Mouse (Mus musculus) liver, adult 2 months (tissue): ENCODE measurements around the gene Klk4.

ENCODE experiments used
- CTCF ChIP-seq: fragments of 200-500 bp; IDR thresholded peaks from 2 replicates; pipeline ENCODE4 v1.5.1; 2011; ENCODE audit warnings: low read depth, low read length, control low read depth
- POLR2A ChIP-seq: fragments of 200-500 bp; IDR thresholded peaks from 2 replicates; pipeline ENCODE4 v1.6.1; 2011; ENCODE audit warnings: low read length, control low read depth; ENCODE audit not compliant: insufficient read depth; ENCODE audit errors: extremely low read depth

DNA sequence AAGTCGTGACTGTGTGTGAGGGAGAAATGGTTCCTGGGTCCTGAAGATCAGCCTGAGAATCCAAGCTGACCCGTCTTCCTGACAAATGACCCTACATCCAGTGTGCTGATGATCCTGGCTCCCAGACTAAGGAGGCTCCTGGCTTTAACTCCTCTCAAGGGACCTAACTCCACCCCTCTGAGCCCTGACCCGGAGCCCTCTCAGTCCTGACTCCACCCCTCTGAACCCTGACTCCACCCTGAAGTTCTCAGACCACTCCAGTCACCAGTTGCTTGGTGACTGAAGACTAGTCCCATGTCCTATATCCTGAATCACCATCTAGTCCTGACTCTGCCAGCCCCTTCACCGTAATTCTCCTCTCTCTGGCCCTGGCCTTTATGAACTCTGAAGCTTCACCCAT is 1.4 kb downstream of the Klk4 start:
- no peak for TF ChIP-seq CTCF
- TF ChIP-seq POLR2A: no peak
